Mouse (Mus musculus): ENCODE data around the gene Pbld1. TPM values are rescaled to one million over a fixed set of nuclear protein-coding genes. Genes with fewer than 3 reads are reported as not detected.

The Pbld1 gene
- polyA plus RNA-seq, 1 experiment from 2014 or later, result 1.8 TPM

- no peak for ATAC-seq (ENCODE audit: insufficient number of reproducible peaks, insufficient read depth, low FRiP score, low TSS enrichment, low read depth)
- H3K4me1 ChIP-seq, result no peaks in the 10 kb centered on the region
- no peaks in the 10 kb centered on the region for H3K9me3 ChIP-seq
- no peak overlapping the region for H3K4me2 ChIP-seq
- no peak overlapping the region for H3K27ac ChIP-seq
- H3K4me3 ChIP-seq, result no peak overlapping the region
- no peaks in the 10 kb centered on the region for H3K36me3 ChIP-seq
- WGBS, result 36% methylated on average over 11 of the region's 11 CpGs
- H3K27me3 ChIP-seq, result no peaks in the 10 kb centered on the region
- no peak overlapping the region for H3K9ac ChIP-seq
Observed at GRCm38 (mm10) chr10:63125343-63125742, 65.4 kb downstream of the Pbld1 start.

GRCm38 (mm10) chr10:63126116-63126515, 66.2 kb downstream of the Pbld1 start:
- WGBS, result 81% methylated on average over 4 of the region's 4 CpGs
- ATAC-seq (ENCODE audit: insufficient number of reproducible peaks, insufficient read depth, low FRiP score, low TSS enrichment, low read depth), result no peak

GRCm38 (mm10) chr10:63127156-63127555, 67.2 kb downstream of the Pbld1 start:
- ATAC-seq (ENCODE audit: insufficient number of reproducible peaks, insufficient read depth, low FRiP score, low TSS enrichment, low read depth), result no peak
- Histone ChIP-seq H3K4me2 (no peak overlapping the region), H3K36me3 (no peaks in the 10 kb centered on the region), H3K4me1 (no peaks in the 10 kb centered on the region), H3K27me3 (no peaks in the 10 kb centered on the region), H3K4me3 (no peak overlapping the region), H3K27ac (no peak overlapping the region), H3K9ac (no peak overlapping the region), H3K9me3 (no peaks in the 10 kb centered on the region)
- WGBS, result 91% methylated on average over 6 of the region's 6 CpGs

More at GRCm38 (mm10) chr10:63126116-63126515, 66.2 kb downstream of the Pbld1 start:
- Histone ChIP-seq H3K4me3 (no peak overlapping the region), H3K9me3 (no peaks in the 10 kb centered on the region), H3K4me1 (no peaks in the 10 kb centered on the region), H3K27ac (no peak overlapping the region), H3K36me3 (no peaks in the 10 kb centered on the region), H3K9ac (no peak overlapping the region), H3K4me2 (no peak overlapping the region), H3K27me3 (no peaks in the 10 kb centered on the region)

Other genes with a start within 250 kb of the Pbld1 start
- gene Tet1, start 151.2 kb upstream of the Pbld1 start, polyA plus RNA-seq (2015; fragmentation: Nextera tagmentation; extraction: Ambion mirVana), result 26.6 and 30.4 TPM in 2 replicates
- 11.1 and 11.5 TPM in 2 replicates for gene Slc25a16, start 139.5 kb upstream of the Pbld1 start, polyA plus RNA-seq (2015; fragmentation: Nextera tagmentation; extraction: Ambion mirVana)
- 18.7 and 19.4 TPM in 2 replicates for gene Dna2, start 113.1 kb upstream of the Pbld1 start, polyA plus RNA-seq (2015; fragmentation: Nextera tagmentation; extraction: Ambion mirVana)
- 35.3 and 42.6 TPM in 2 replicates for gene Rufy2, start 79.9 kb upstream of the Pbld1 start, polyA plus RNA-seq (2015; fragmentation: Nextera tagmentation; extraction: Ambion mirVana)
- 138 and 139 TPM in 2 replicates for gene Hnrnph3, start 35.9 kb upstream of the Pbld1 start, polyA plus RNA-seq (2015; fragmentation: Nextera tagmentation; extraction: Ambion mirVana)
- 1.0 and 1.1 TPM in 2 replicates for gene Pbld2, start 35.8 kb upstream of the Pbld1 start, polyA plus RNA-seq (2015; fragmentation: Nextera tagmentation; extraction: Ambion mirVana)
- not detected in 2 replicates for gene Atoh7, start 39.5 kb downstream of the Pbld1 start, polyA plus RNA-seq (2015; fragmentation: Nextera tagmentation; extraction: Ambion mirVana)
- 0.14 and 0.18 TPM in 2 replicates for gene Mypn, start 143.8 kb downstream of the Pbld1 start, polyA plus RNA-seq (2015; fragmentation: Nextera tagmentation; extraction: Ambion mirVana)
- 39.7 and 40.8 TPM in 2 replicates for gene Herc4, start 183.6 kb downstream of the Pbld1 start, polyA plus RNA-seq (2015; fragmentation: Nextera tagmentation; extraction: Ambion mirVana)